Mouse (Mus musculus): ENCODE measurements at regions not wholly inside any gene's neighbourhood (a gene's known extent, or its start where the extent isn't known, plus 50 kb on each side); places are given as distances from the start of the nearest gene placed in this dataset.

DNA sequence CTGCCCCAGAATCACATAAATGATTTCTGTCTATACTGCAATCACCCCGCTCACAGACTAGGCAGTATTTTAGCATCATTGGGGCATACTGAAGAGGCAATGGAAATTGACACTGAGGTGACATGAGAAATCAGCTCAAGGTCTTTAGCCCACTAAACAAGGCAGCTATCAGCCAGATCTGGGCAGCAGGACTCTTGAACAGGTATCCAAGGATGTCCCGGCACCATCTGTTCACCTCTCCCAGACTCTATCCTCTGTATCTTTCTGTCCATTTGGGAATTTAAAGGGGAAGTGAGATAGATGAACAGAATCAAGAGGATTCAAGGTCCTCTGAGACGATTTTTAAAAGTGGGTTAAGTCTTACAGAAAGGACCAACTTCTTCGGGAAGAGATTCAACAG lies 112.1 kb downstream of the Pttg1 start:
- no peaks in the 10 kb centered on the region for H3K79me2 ChIP-seq (replicated peaks; ENCODE audit: control insufficient read depth, extremely low read depth, insufficient read depth, poor library complexity, severe bottlenecking)

More for the DNA sequence above, 112.1 kb downstream of the Pttg1 start:
- TF ChIP-seq GABPA (IDR thresholded peaks at IDR 0.05; ENCODE audit: insufficient replicate concordance, low read depth, low read length) (no peak), SIN3A (IDR thresholded peaks at IDR 0.05; ENCODE audit: low read length) (no peak), TCF12 (IDR thresholded peaks at IDR 0.05; ENCODE audit: low read depth, low read length) (no peak), TBP (conservative IDR thresholded peaks at IDR 0.05; ENCODE audit: low read depth, low read length) (no peak), RCOR1 (conservative IDR thresholded peaks at IDR 0.05; ENCODE audit: low read depth, low read length) (no peak), BHLHE40 (IDR thresholded peaks at IDR 0.05; ENCODE audit: low read depth, low read length) (no peak), CHD1 (IDR thresholded peaks at IDR 0.05; ENCODE audit: low read depth, low read length) (no peak), EP300 (IDR thresholded peaks at IDR 0.05; ENCODE audit: low read length) (no peak), POLR2AphosphoS2 (IDR thresholded peaks at IDR 0.05; ENCODE audit: low read depth, low read length) (no peak), ELF1 (IDR thresholded peaks at IDR 0.05; ENCODE audit: low read depth, low read length) (no peak), ZMIZ1 (IDR thresholded peaks at IDR 0.05; ENCODE audit: low read depth, low read length) (no peak), IRF4 (IDR thresholded peaks at IDR 0.05; ENCODE audit: low read depth, low read length) (no peak), USF1 (IDR thresholded peaks at IDR 0.05; ENCODE audit: low read depth, low read length) (no peak), MAX (IDR thresholded peaks at IDR 0.05; ENCODE audit: low read length) (no peak), MYC (IDR thresholded peaks at IDR 0.05; ENCODE audit: low read depth, low read length) (no peak), POLR2A (IDR thresholded peaks at IDR 0.05; ENCODE audit: low read depth, low read length) (no peak), E2F4 (IDR thresholded peaks at IDR 0.05; ENCODE audit: insufficient replicate concordance, low read depth, low read length) (no peak), UBTF (IDR thresholded peaks at IDR 0.05; ENCODE audit: low read depth, low read length) (no peak)
- Histone ChIP-seq H3K9me3 (replicated peaks; ENCODE audit: low read length) (no peaks in the 10 kb centered on the region), H3K27ac (ENCODE audit: insufficient read depth, low read depth) (no peak overlapping the region), H3K4me1 (ENCODE audit: control insufficient read depth in 1 of 2, insufficient read depth in 2 of 2) (no peaks in the 10 kb centered on the region; a peak in 1 of 4 replicates), H3K4me2 (ENCODE audit: insufficient read depth, low read depth, poor library complexity, severe bottlenecking) (no peak overlapping the region), H3K36me3 (replicated peaks in 1 of 2; ENCODE audit: control insufficient read depth in 1 of 2, insufficient read depth in 1 of 2, low read length in 1 of 2) (no peaks in the 10 kb centered on the region), H3K9ac (ENCODE audit: insufficient read depth, low read depth) (no peak overlapping the region), H3K27me3 (replicated peaks) (no peaks in the 10 kb centered on the region), H3K4me3 (replicated peaks in 1 of 3; ENCODE audit: low read depth in 2 of 3, low read length in 2 of 3, poor library complexity in 1 of 3) (no peak overlapping the region)
- dilution Hi-C loops (cut with MboI; ENCODE audit: extremely low pct_ligation_motif_present, extremely low pct_unique_long_range_greater_than_20kb, low sequenced_read_pairs), result no loop called here
- DNase-seq (ENCODE audit: extremely low read depth), result no peak
- in situ Hi-C loops (cut with MboI; ENCODE audit: low pct_ligation_motif_present, low pct_unique_long_range_greater_than_20kb, low sequenced_read_pairs), result no loop called here
